Mouse (Mus musculus) midbrain, embryonic 14.5 days (tissue): Measurements from ENCODE around the gene Lyrm4. TPM values are rescaled to one million over a fixed set of nuclear protein-coding genes. Genes with fewer than 3 reads are reported as not detected.
A peak's percentile ranks its signal among the peaks of the same experiment; 100 is the strongest.

ENCODE experiments used
- ATAC-seq: fragments of 200-750 bp; cut with Nextera tagmentation; 2 replicates; pipeline ENCODE4 v1.8.0; 2017; ENCODE audit warnings: moderate number of reproducible peaks, moderate library complexity; ENCODE audit not compliant: low FRiP score, low TSS enrichment
- DNase-seq: peaks from one replicate; pipeline ENCODE4 v3.0.0-alpha.2; 2015
- H3K27ac ChIP-seq: fragments of 300-500 bp; sonication (generic); replicated peaks from 2 replicates; pipeline ENCODE4 v1.5.1; 2014; ENCODE audit warnings: mild to moderate bottlenecking, low read depth, low read length, moderate library complexity
- H3K27me3 ChIP-seq: fragments of 300-500 bp; sonication (generic); 2 replicates; pipeline ENCODE4 v1.6.1; 2014; ENCODE audit warnings: low read length, control low read depth, mixed read lengths; ENCODE audit not compliant: control insufficient read depth, insufficient read depth
- H3K36me3 ChIP-seq: fragments of 300-500 bp; sonication (generic); 2 replicates; pipeline ENCODE4 v1.6.1; 2014; ENCODE audit warnings: low read length, control low read depth; ENCODE audit not compliant: control insufficient read depth, insufficient read depth
- H3K4me1 ChIP-seq: fragments of 300-500 bp; sonication (generic); 2 replicates; pipeline ENCODE4 v1.6.1; 2014; ENCODE audit warnings: mild to moderate bottlenecking, antibody characterized with exemption, low read length, control low read depth; ENCODE audit not compliant: control insufficient read depth, insufficient read depth
- H3K4me2 ChIP-seq: fragments of 300-500 bp; sonication (generic); 2 replicates; pipeline ENCODE4 v1.6.1; 2014; ENCODE audit warnings: mild to moderate bottlenecking, low read length, moderate library complexity
- H3K4me3 ChIP-seq: fragments of 300-500 bp; sonication (generic); replicated peaks from 2 replicates; pipeline ENCODE4 v1.5.1; 2014; ENCODE audit warnings: low read depth, low read length
- H3K9ac ChIP-seq: fragments of 300-500 bp; sonication (generic); replicated peaks from 2 replicates; pipeline ENCODE4 v1.6.1; 2014; ENCODE audit warnings: mild to moderate bottlenecking, low read length, moderate library complexity
- H3K9me3 ChIP-seq: fragments of 300-500 bp; sonication (generic); 2 replicates; pipeline ENCODE4 v1.6.1; 2016; ENCODE audit warnings: low read length, control low read depth, mixed read lengths; ENCODE audit not compliant: control insufficient read depth
- WGBS: fragments of 180-500 bp; shearing (Covaris S2); extraction: QIAGEN DNeasy Blood & Tissue Kit; methylation state at CpG from one replicate; pipeline ENCODE4 v1.1.7; 2014; 5-methylcytosine and 5-hydroxymethylcytosine counted together
- polyA plus RNA-seq: library from polyadenylated mRNA; unstranded; fragments of >200 nt; fragmentation: Nextera tagmentation; extraction: Ambion mirVana; gene quantifications from 2 replicates; pipeline ENCODE4 v1.2.1, GENCODE M21; 2014

Gene Lyrm4
- polyA plus RNA-seq, 1 experiment from 2014 or later, result 40.3 TPM

DNA sequence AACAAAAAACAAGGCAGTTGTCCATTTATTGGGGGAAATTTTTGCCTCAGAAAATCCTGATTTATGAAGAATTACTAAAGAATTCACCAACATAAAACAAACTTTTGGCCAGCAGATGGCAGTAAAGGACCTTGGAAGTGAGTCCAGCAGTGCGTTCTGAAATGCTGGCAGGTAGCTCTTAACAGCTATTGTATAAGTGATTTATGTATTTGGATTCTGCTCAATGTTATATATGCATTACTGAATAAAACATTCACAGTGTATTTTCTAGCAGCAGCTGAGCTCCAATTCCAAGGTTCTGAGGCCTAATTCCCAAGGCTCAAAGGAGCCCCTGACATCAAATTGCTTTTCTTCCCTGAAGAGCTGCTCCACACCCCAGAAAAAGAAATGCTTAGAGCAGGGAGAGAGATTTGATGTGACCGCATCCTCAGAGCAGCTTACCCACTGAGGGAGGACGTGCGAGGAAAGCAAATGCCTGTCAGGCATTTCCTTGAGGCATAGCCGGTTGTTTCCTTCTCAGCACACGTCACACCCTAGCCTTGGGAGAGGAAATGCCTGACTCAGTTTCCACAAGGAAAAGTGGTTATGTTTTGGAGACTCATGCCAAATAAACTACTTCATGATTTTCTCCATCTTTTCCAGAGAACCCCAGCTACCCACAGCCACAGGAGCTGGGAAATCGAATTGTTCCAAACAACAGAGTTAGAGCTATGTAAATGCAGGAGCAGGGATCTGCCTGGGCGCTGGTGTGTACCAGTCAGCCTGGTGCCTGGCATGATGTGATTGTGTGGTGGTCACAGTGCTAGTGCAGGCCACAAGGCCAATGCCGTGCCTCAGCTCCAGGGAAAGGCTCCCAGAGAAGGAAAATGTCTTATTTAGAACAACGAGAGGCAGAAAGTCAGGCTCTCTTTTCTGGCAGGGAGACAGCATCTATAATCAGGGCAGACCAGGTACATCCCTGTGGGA, 97.7 kb downstream of the Lyrm4 start:
- ATAC-seq (peak; percentile 74), DNase-seq (peak; percentile 98)
- Histone ChIP-seq H3K4me1 (peaks cover 13% of the 10 kb centered on the region), H3K27ac (peak overlapping the region; percentile 91), H3K9ac (no peak overlapping the region), H3K27me3 (no peaks in the 10 kb centered on the region), H3K4me3 (no peak overlapping the region), H3K9me3 (no peaks in the 10 kb centered on the region), H3K4me2 (0 out of 2 replicates have a peak overlapping the region, but pooled peaks have one; percentile 5), H3K36me3 (no peaks in the 10 kb centered on the region)
- 32% methylated on average over 10 of the region's 10 CpGs for WGBS

DNA sequence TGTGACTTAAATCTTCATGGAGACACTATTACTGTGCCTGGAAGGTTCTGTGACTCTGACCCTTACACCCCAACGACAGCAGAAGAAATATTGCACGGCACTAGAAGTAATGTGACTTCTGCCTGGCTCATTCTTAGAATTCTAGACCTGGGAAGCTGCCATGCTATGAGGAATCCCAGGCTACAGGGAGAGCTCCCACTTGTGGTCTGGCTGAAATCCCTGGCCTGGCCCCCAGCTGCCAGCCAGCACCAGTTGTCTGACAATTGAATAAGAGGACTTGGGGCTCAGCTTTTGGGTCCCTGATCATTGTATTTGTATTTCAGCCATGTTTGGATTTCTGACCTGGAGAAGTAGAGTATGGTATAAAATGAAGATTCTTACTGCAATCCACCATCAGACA, 99.3 kb downstream of the Lyrm4 start:
- Histone ChIP-seq H3K27me3 (no peaks in the 10 kb centered on the region), H3K4me1 (peaks cover 13% of the 10 kb centered on the region), H3K4me2 (no peak overlapping the region), H3K4me3 (no peak overlapping the region), H3K27ac (no peak overlapping the region), H3K9ac (no peak overlapping the region), H3K36me3 (no peaks in the 10 kb centered on the region), H3K9me3 (no peaks in the 10 kb centered on the region)
- no peak for ATAC-seq
- DNase-seq, result no peak
- WGBS, result 85% methylated on average over 2 of the region's 2 CpGs

DNA sequence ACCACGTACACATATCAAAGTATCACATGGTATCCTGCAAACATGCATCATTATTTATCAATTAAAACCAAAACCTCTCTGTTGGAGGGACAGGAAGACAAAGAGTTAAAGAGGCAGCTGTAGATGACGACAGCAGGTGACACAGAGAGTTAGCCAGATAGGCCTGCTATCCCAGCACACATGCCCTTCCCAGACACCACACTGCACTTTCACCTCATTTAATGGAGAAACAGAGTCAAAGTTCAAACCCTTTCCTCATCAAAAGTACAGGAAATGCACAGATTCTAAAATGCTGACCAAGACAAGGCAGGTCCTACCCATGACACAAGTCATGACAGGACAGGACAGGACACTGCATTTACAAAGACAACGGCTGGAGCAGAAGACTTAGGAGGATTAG, 101.7 kb downstream of the Lyrm4 start:
- no peaks in the 10 kb centered on the region for H3K27me3 ChIP-seq
- no peak overlapping the region for H3K4me3 ChIP-seq
- H3K9me3 ChIP-seq, result no peaks in the 10 kb centered on the region
- no peak overlapping the region for H3K27ac ChIP-seq
- WGBS, result 71% methylated on average over 3 of the region's 3 CpGs
- H3K36me3 ChIP-seq, result no peaks in the 10 kb centered on the region
- no peak overlapping the region for H3K4me2 ChIP-seq
- no peak for DNase-seq
- peaks cover 12% of the 10 kb centered on the region for H3K4me1 ChIP-seq
- no peak for ATAC-seq
- no peak overlapping the region for H3K9ac ChIP-seq

DNA sequence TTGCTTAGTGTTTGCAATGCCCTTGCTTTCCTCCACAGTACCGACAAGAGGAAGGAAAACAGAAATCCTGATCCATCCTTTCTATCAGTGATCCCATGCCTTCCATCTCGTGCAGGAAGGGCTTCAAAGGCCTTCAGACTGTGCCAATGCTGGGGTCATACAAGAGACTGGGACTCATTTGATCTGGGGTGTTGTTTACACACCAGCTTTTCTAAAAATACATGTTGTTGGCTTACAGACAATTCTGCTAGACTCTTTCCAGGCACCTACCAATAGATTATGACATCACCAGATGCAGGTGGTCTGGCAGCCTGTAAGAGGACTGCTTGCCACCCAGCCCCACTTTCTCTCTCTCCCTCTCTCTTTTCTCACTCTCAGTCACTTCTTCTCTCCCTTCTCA, 107.3 kb downstream of the Lyrm4 start:
- no peaks in the 10 kb centered on the region for H3K4me1 ChIP-seq
- H3K27ac ChIP-seq, result no peak overlapping the region
- H3K4me2 ChIP-seq, result no peak overlapping the region
- ATAC-seq, result no peak
- no peaks in the 10 kb centered on the region for H3K27me3 ChIP-seq
- H3K36me3 ChIP-seq, result no peaks in the 10 kb centered on the region
- no peak overlapping the region for H3K9ac ChIP-seq
- H3K9me3 ChIP-seq, result no peaks in the 10 kb centered on the region
- no peak for DNase-seq
- no peak overlapping the region for H3K4me3 ChIP-seq
- WGBS, result 69% methylated on average over 2 of the region's 2 CpGs

DNA sequence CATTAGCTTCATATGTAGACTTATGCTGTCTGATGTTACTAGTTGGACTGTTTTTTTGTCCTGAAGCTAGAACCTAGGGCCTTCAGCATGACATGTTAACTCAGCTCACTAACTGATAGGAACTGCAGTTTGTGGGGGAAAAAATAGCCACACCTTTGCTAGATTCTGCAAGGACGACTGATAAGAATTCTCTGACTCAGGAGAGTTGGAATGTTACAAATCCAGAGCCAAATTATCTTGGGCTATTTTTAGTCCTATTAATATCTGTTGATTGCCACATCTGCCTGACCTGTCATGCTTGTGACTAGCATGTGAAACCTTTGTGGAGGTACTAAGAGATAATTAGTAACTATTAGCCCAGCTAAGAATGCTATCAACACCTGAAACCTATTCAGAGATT, 116.5 kb downstream of the Lyrm4 start:
- no peak for DNase-seq
- H3K9ac ChIP-seq, result no peak overlapping the region
- H3K4me2 ChIP-seq, result no peak overlapping the region
- H3K9me3 ChIP-seq, result no peaks in the 10 kb centered on the region
- no peak overlapping the region for H3K27ac ChIP-seq
- no peak overlapping the region for H3K4me3 ChIP-seq
- no peaks in the 10 kb centered on the region for H3K36me3 ChIP-seq
- H3K4me1 ChIP-seq, result no peaks in the 10 kb centered on the region
- WGBS, result 82% methylated on average over 1 of the region's 1 CpGs
- no peak for ATAC-seq
- H3K27me3 ChIP-seq, result no peaks in the 10 kb centered on the region

DNA sequence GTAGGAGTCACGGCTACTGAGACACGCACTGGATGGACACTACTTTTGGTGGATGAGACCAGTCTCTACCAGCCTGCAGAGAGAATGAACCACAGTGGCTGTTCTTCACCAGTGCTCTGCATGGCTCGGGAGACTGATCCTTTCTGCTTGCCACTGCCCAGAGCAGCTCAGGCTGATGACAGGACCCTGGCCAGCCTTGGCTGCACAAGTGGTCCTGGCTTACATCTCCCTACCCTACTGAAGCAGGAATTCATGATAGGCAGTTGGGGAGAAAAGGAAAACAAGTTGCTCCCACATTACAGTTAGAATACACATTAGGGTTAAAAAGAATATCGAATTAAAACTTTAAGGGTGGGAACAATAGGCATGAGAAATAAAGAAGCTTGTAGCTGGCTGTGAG, 119.7 kb downstream of the Lyrm4 start:
- no peak overlapping the region for H3K4me2 ChIP-seq
- no peaks in the 10 kb centered on the region for H3K27me3 ChIP-seq
- no peak overlapping the region for H3K9ac ChIP-seq
- no peaks in the 10 kb centered on the region for H3K36me3 ChIP-seq
- H3K4me1 ChIP-seq, result no peaks in the 10 kb centered on the region
- 86% methylated on average over 4 of the region's 4 CpGs for WGBS
- ATAC-seq, result no peak
- DNase-seq, result no peak
- no peak overlapping the region for H3K4me3 ChIP-seq
- H3K27ac ChIP-seq, result no peak overlapping the region
- H3K9me3 ChIP-seq, result no peaks in the 10 kb centered on the region

DNA sequence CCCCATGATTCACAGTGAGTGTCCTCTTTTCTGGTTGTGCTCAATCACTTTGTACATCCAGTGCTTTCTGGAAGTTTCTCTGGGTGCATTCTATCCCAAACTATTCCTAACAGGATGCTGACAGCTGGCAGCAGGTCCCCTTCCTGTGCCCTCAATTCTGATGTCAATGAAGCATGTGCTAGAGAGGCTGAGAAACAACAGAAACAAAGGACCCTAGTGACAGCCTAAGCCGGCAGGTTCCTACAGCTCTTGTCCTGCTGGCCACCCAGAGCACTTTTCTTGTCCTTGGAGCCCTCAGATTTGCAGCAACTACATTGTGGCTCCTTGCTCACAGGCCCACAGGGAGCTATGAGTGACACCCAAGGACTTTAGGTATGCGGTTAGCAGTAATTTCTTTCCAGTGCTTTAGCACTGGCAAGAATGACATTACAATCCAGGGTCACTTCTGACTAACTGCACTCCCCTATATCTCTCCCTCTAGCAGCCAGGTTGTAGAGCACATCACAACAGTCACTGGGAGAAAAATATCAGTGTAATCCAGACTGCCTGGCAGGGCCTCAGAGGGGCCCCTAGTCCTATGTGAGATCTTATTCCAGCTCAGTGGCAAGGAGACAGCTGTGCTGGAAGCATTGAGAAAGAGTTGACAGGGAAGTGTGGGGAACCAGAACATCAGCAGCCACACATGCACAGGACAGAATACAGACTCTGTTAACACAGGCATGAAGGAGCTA, 121.5 kb downstream of the Lyrm4 start:
- H3K9me3 ChIP-seq, result no peaks in the 10 kb centered on the region
- H3K36me3 ChIP-seq, result no peaks in the 10 kb centered on the region
- WGBS, result 54% methylated on average over 2 of the region's 2 CpGs
- no peak overlapping the region for H3K4me3 ChIP-seq
- ATAC-seq, result no peak
- DNase-seq, result no peak
- H3K27ac ChIP-seq, result no peak overlapping the region
- no peak overlapping the region for H3K4me2 ChIP-seq
- no peaks in the 10 kb centered on the region for H3K27me3 ChIP-seq
- H3K9ac ChIP-seq, result no peak overlapping the region
- no peaks in the 10 kb centered on the region for H3K4me1 ChIP-seq

DNA sequence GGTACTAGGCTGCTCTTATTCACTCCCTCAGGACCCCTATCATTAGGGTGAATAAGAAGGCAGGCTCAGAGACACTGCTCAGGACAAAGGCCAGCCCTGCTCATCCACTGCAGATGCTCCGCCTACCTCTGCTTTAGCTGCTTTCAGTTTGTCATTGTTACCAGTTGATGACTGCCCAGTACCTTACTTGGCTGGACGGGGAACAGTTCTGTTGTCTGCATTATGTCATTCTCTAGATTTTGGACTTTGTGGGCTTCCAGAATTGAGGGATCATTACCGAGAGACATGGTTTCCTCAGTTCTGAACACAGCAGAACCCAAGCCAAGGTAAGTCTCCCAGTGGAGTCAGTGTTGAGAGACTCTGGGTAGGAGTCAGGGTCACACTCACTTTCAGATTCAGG, 122.1 kb downstream of the Lyrm4 start:
- H3K36me3 ChIP-seq, result no peaks in the 10 kb centered on the region
- no peak for ATAC-seq
- H3K9ac ChIP-seq, result no peak overlapping the region
- H3K27ac ChIP-seq, result no peak overlapping the region
- 63% methylated on average over 3 of the region's 3 CpGs for WGBS
- H3K4me1 ChIP-seq, result no peaks in the 10 kb centered on the region
- H3K27me3 ChIP-seq, result no peaks in the 10 kb centered on the region
- DNase-seq, result no peak
- no peak overlapping the region for H3K4me2 ChIP-seq
- H3K4me3 ChIP-seq, result no peak overlapping the region
- no peaks in the 10 kb centered on the region for H3K9me3 ChIP-seq
